21 mouse cellular contexts compared by ENCODE assay signal in the genomic region with DNA sequence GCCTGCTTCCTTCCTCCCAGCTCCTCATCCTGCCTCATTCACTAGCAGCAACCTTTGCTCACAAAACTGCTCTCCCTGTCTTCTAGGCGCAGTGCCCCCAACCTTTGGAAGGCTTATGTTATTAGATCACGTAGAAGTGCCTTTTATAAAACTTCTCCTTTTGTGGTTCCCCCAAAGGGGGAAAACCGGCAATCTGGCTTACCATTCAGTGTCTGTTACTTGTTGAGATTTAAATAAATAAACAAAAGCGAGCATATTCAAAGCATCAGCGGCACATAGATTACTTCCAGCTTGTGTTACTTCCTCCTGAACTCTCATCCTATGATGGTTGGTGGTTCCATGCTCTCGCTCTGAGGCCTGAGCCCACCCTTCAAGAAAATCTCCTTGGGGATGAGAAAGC.
DNase-seq lines count a peak whose midpoint lies in the region; ATAC-seq and TF ChIP-seq lines count a peak whose summit lies in the region.
"Had no signal": no experiment of that assay in that cellular context is flagged by ENCODE, and none has a peak within 500 bp of the region (broad histone marks: within the 10 kb centered on the region; RNA-seq: fewer than 3 reads in every experiment).

No protein-coding gene starts in this region.

- H3K27ac ChIP-seq in limb, embryonic 15.5 days: peak overlapping the region; percentile 11; the same call in 1 of the 2 replicates
- H3K27ac ChIP-seq in limb, embryonic 10.5 days: no peak overlapping the region
- no peak overlapping the region for H3K27ac ChIP-seq in lung, postnatal 0 days (ENCODE audit: low read length)
- H3K27ac ChIP-seq in embryonic facial prominence, embryonic 15.5 days (replicated peaks): peak overlapping the region; percentile 22; the same call in 1 of the 2 replicates
- H3K27ac ChIP-seq: forebrain, embryonic 13.5 days; heart, embryonic 15.5 days; hindbrain, embryonic 13.5 days had no signal

- no peak overlapping the region for H3K4me3 ChIP-seq in limb, embryonic 15.5 days
- no peak overlapping the region for H3K4me3 ChIP-seq in limb, embryonic 10.5 days
- H3K4me3 ChIP-seq in lung, postnatal 0 days (ENCODE audit: low read depth, low read length): no peak overlapping the region
- H3K4me3 ChIP-seq in lung, adult 2 months (replicated peaks; ENCODE audit: extremely low read depth, low read depth, low read length): no peak overlapping the region
- no peak overlapping the region for H3K4me3 ChIP-seq in embryonic facial prominence, embryonic 15.5 days (replicated peaks)
- H3K4me3 ChIP-seq: forebrain, embryonic 13.5 days; gastrocnemius, adult 2 months; heart, embryonic 15.5 days; hindbrain, embryonic 13.5 days had no signal

- H3K4me1 ChIP-seq in limb, embryonic 15.5 days: peaks cover 25% of the 10 kb centered on the region
- peaks cover 5% of the 10 kb centered on the region; the same call in 1 of the 2 replicates for H3K4me1 ChIP-seq in limb, embryonic 10.5 days
- H3K4me1 ChIP-seq in lung, postnatal 0 days (ENCODE audit: insufficient read depth, low read depth, low read length): no peaks in the 10 kb centered on the region
- H3K4me1 ChIP-seq in lung, adult 2 months (ENCODE audit: control insufficient read depth, insufficient read depth, low read length): peaks cover 2% of the 10 kb centered on the region; the same call in 1 of the 2 replicates
- peaks cover 43% of the 10 kb centered on the region for H3K4me1 ChIP-seq in embryonic facial prominence, embryonic 15.5 days
- H3K4me1 ChIP-seq: forebrain, embryonic 13.5 days; hindbrain, embryonic 13.5 days had no signal

- H3K4me2 ChIP-seq in limb, embryonic 15.5 days: no peak overlapping the region
- no peak overlapping the region for H3K4me2 ChIP-seq in lung, postnatal 0 days (replicated peaks; ENCODE audit: low read depth, low read length)
- no peak overlapping the region for H3K4me2 ChIP-seq in embryonic facial prominence, embryonic 15.5 days (replicated peaks)
- H3K4me2 ChIP-seq: forebrain, embryonic 13.5 days; heart, embryonic 11.5 days; heart, embryonic 15.5 days; hindbrain, embryonic 13.5 days had no signal

- no peak for DNase-seq in limb, embryonic 10.5 days (ENCODE audit: low spot score)
- DNase-seq in lung, postnatal 0 days (ENCODE audit: low spot score): peak; percentile 26
- DNase-seq in lung, adult 2 months: no peak
- DNase-seq in adipocyte (ENCODE audit: low spot score): no peak
- no peak for DNase-seq in right cerebral cortex, adult 18-20 months
- DNase-seq: adrenal gland, postnatal 14 days; cerebellum, adult 11-12 months; cerebellum, adult 9-10 months; cerebellum, postnatal 25 days; forebrain, postnatal 0 days; gastrocnemius, adult 2 months; gastrocnemius, postnatal 25 days; heart, adult 18-20 months; heart, postnatal 14 days had no signal

- H3K9ac ChIP-seq in limb, embryonic 15.5 days: no peak overlapping the region
- H3K9ac ChIP-seq in lung, postnatal 0 days (replicated peaks; ENCODE audit: low read depth): no peak overlapping the region
- H3K9ac ChIP-seq in embryonic facial prominence, embryonic 15.5 days: no peak overlapping the region
- H3K9ac ChIP-seq: forebrain, embryonic 13.5 days; forebrain, postnatal 0 days; heart, embryonic 15.5 days; hindbrain, embryonic 13.5 days had no signal

- TF ChIP-seq POLR2A in lung, adult 2 months (IDR thresholded peaks at IDR 0.05; ENCODE audit: borderline replicate concordance, extremely low read depth, low read depth, low read length): no peak

- TF ChIP-seq CTCF in lung, postnatal 0 days (IDR thresholded peaks at IDR 0.05): no peak
- TF ChIP-seq CTCF in lung, adult 2 months (IDR thresholded peaks at IDR 0.05; ENCODE audit: insufficient read depth, low read length): no peak

- no peak for TF ChIP-seq EP300 in lung, postnatal 0 days (IDR thresholded peaks at IDR 0.05)

- H3K27me3 ChIP-seq in limb, embryonic 15.5 days: no peaks in the 10 kb centered on the region
- H3K27me3 ChIP-seq in limb, embryonic 10.5 days (ENCODE audit: low read depth, poor library complexity, severe bottlenecking): no peaks in the 10 kb centered on the region
- H3K27me3 ChIP-seq in lung, postnatal 0 days (replicated peaks; ENCODE audit: insufficient read depth, low read length): no peaks in the 10 kb centered on the region
- H3K27me3 ChIP-seq in embryonic facial prominence, embryonic 15.5 days: no peaks in the 10 kb centered on the region
- H3K27me3 ChIP-seq: forebrain, embryonic 13.5 days; heart, embryonic 15.5 days; hindbrain, embryonic 13.5 days had no signal

- H3K9me3 ChIP-seq in limb, embryonic 15.5 days: no peaks in the 10 kb centered on the region
- no peaks in the 10 kb centered on the region for H3K9me3 ChIP-seq in limb, embryonic 10.5 days (replicated peaks)
- H3K9me3 ChIP-seq in lung, postnatal 0 days (ENCODE audit: low read length): no peaks in the 10 kb centered on the region
- H3K9me3 ChIP-seq in embryonic facial prominence, embryonic 15.5 days (replicated peaks): no peaks in the 10 kb centered on the region
- H3K9me3 ChIP-seq: forebrain, embryonic 13.5 days; heart, embryonic 15.5 days; hindbrain, embryonic 13.5 days had no signal

- no peak for ATAC-seq in limb, embryonic 15.5 days (ENCODE audit: insufficient number of reproducible peaks, low FRiP score, low TSS enrichment, low read depth)
- no peak for ATAC-seq in lung, postnatal 0 days
- peak; percentile 52 for ATAC-seq in common myeloid progenitor, adult 5-6 weeks (replicated peaks; ENCODE audit: low read depth, poor library complexity, severe bottlenecking)
- ATAC-seq in embryonic facial prominence, embryonic 15.5 days (ENCODE audit: insufficient number of reproducible peaks, low FRiP score, low TSS enrichment, low read depth): no peak
- ATAC-seq: forebrain, embryonic 13.5 days; forebrain, postnatal 0 days had no signal

- no peaks in the 10 kb centered on the region for H3K36me3 ChIP-seq in limb, embryonic 15.5 days
- H3K36me3 ChIP-seq in limb, embryonic 10.5 days: no peaks in the 10 kb centered on the region
- no peaks in the 10 kb centered on the region for H3K36me3 ChIP-seq in lung, postnatal 0 days (ENCODE audit: insufficient read depth, low read length)
- no peaks in the 10 kb centered on the region for H3K36me3 ChIP-seq in embryonic facial prominence, embryonic 15.5 days
- H3K36me3 ChIP-seq: heart, embryonic 15.5 days; hindbrain, embryonic 13.5 days had no signal

- WGBS in limb, embryonic 15.5 days: 56% methylated on average over 6 of the region's 6 CpGs
- WGBS in limb, embryonic 10.5 days: 72% methylated on average over 6 of the region's 6 CpGs
- WGBS in lung, postnatal 0 days: 42% methylated on average over 6 of the region's 6 CpGs
- 33% methylated on average over 6 of the region's 6 CpGs for WGBS in lung, adult 2 months
- 27% methylated on average over 6 of the region's 6 CpGs for WGBS in embryonic facial prominence, embryonic 15.5 days

Comparison
In these comparisons a context has a peak if more than half of its experiments do, and no peak if none do; other contexts are left out.
1. H3K27ac ChIP-seq: peak in limb, embryonic 15.5 days (single experiment) and embryonic facial prominence, embryonic 15.5 days (single experiment); none in limb, embryonic 10.5 days (single experiment) and lung, postnatal 0 days (single experiment).